Mouse (Mus musculus) forebrain, embryonic 13.5 days (tissue): ENCODE results near the gene Gm13272. TPM values are rescaled to one million over a fixed set of nuclear protein-coding genes. Genes with fewer than 3 reads are reported as not detected.
"Not testable (repeated sequence)": the region's sequence is repeated elsewhere in the genome, so short reads cannot be mapped to it uniquely, and the experiment has no call there.

ENCODE experiments used
- ATAC-seq: fragments of 200-750 bp; cut with Nextera tagmentation; 2 replicates; pipeline ENCODE4 v1.8.0; 2017
- H3K27ac ChIP-seq: fragments of 300-500 bp; sonication (generic); 2 replicates; pipeline ENCODE4 v1.5.1; 2015; ENCODE audit warnings: inconsistent platforms, mild to moderate bottlenecking, moderate library complexity
- H3K27me3 ChIP-seq: fragments of 300-500 bp; sonication (generic); 2 replicates; pipeline ENCODE4 v1.6.1; 2015; ENCODE audit warnings: mild to moderate bottlenecking, inconsistent platforms
- H3K36me3 ChIP-seq: fragments of 300-500 bp; sonication (generic); 2 replicates; pipeline ENCODE4 v1.6.1; 2015; ENCODE audit warnings: mild to moderate bottlenecking, inconsistent platforms; ENCODE audit not compliant: poor library complexity, severe bottlenecking
- H3K4me1 ChIP-seq: fragments of 300-500 bp; sonication (generic); 2 replicates; pipeline ENCODE4 v1.6.1; 2015; ENCODE audit warnings: inconsistent platforms
- H3K4me2 ChIP-seq: fragments of 300-500 bp; sonication (generic); 2 replicates; pipeline ENCODE4 v1.6.1; 2015; ENCODE audit warnings: inconsistent platforms, mild to moderate bottlenecking, moderate library complexity
- H3K4me3 ChIP-seq: fragments of 300-500 bp; sonication (generic); 2 replicates; pipeline ENCODE4 v1.5.1; 2015; ENCODE audit warnings: mild to moderate bottlenecking, inconsistent platforms
- H3K9ac ChIP-seq: fragments of 300-500 bp; sonication (generic); 2 replicates; pipeline ENCODE4 v1.6.1; 2015; ENCODE audit warnings: mild to moderate bottlenecking, inconsistent platforms
- H3K9me3 ChIP-seq: fragments of 300-500 bp; sonication (generic); replicated peaks from 2 replicates; pipeline ENCODE4 v1.6.1; 2016; ENCODE audit warnings: inconsistent platforms
- WGBS: fragments of 180-500 bp; shearing (Covaris S2); methylation state at CpG from one replicate; pipeline ENCODE4 v1.1.7; 2015; 5-methylcytosine and 5-hydroxymethylcytosine counted together
- polyA plus RNA-seq: library from polyadenylated mRNA; unstranded; fragments of >200 nt; fragmentation: Nextera tagmentation; extraction: Ambion mirVana; gene quantifications from 2 replicates; pipeline ENCODE4 v1.2.1, GENCODE M21; 2015

The Gm13272 gene
- polyA plus RNA-seq, result not detected in 2 replicates

DNA sequence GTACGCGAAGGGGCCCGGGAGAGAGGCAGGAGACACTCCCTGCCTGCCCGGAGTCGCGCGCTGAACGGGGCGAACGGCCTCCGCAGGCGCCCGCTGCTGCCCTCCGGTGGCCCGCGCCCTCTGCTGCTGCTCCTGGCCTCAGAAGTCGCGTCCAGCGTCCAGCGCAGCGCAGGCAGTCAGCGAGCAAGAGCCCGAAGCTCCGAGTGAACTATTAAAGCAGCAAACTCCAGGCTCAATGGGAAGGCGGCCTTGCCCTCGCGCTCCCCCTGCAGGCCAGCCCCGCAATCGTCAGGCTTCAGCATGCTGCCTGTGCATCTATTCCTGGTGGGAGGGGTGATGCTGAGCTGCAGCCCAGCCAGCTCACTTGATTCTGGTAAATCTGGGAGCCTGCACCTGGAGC is at the start of gene Gm13272:
TSS of gene Gm13272 (plus strand) at position 301 of the 400 bp plus-strand sequence.
- H3K4me2 ChIP-seq, H3K27ac ChIP-seq, H3K27me3 ChIP-seq, H3K9ac ChIP-seq, H3K4me3 ChIP-seq, ATAC-seq, H3K36me3 ChIP-seq, H3K9me3 ChIP-seq, H3K4me1 ChIP-seq: not testable (repeated sequence)
- WGBS, result no CpG with 5 or more reads among the region's 29 CpGs

GRCm38 (mm10) chr4:88738480-88738879 is 41.2 kb upstream of the Gm13272 start:
- no peak overlapping the region for H3K4me2 ChIP-seq
- no peak overlapping the region for H3K4me3 ChIP-seq
- no peak overlapping the region for H3K27ac ChIP-seq
- no peak overlapping the region for H3K9ac ChIP-seq
- ATAC-seq, result peak; percentile 68
- no peaks in the 10 kb centered on the region for H3K27me3 ChIP-seq
- no peaks in the 10 kb centered on the region for H3K36me3 ChIP-seq
- H3K4me1 ChIP-seq, result no peaks in the 10 kb centered on the region
- 5% methylated on average over 2 of the region's 2 CpGs for WGBS
- no peaks in the 10 kb centered on the region for H3K9me3 ChIP-seq

DNA sequence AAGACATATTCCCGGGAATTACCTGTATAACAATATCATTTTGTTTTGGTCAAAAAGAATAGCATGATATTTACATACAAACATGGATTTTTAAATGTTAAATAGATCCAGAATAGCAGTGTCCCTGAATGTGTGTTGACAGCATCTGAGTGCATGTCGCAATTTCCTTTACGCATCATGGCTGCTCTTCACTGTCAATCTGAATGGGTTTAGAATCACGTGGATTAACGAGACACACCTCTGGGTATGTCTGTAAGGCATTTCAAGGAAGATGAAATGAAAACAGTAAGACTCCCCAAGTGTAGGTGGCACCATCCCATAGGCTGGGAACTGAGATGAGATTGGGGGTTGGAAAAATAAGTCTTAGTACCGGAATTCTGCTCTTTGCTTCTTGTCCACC is 40.6 kb upstream of the Gm13272 start:
- Histone ChIP-seq H3K27ac (no peak overlapping the region), H3K4me3 (no peak overlapping the region), H3K36me3 (no peaks in the 10 kb centered on the region), H3K27me3 (no peaks in the 10 kb centered on the region), H3K9ac (no peak overlapping the region), H3K4me2 (no peak overlapping the region), H3K4me1 (no peaks in the 10 kb centered on the region), H3K9me3 (no peaks in the 10 kb centered on the region)
- WGBS, result 88% methylated on average over 6 of the region's 6 CpGs
- no peak for ATAC-seq

DNA sequence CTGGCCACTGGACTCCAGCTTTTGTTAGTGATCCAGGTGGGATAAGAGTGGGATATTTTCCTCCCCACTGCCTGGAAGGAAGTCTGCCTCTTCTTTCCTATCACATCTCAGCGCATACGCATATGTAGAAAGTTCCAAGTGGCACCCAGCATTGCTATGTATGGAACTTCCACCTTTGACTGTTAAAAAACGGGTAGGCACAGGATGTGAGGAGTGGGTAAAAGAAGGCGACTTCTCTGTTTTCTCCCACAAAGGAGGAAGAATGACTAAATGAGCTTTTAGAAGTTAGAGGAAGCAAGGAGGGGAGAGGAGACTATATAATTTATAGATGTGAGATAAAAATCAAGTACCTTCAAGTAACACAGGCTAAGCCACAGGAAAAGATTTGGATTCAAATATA is 38.2 kb upstream of the Gm13272 start:
- ATAC-seq, result no peak
- Histone ChIP-seq H3K4me1 (peaks cover 7% of the 10 kb centered on the region; the same call in 1 of the 2 replicates), H3K36me3 (no peaks in the 10 kb centered on the region), H3K9me3 (no peaks in the 10 kb centered on the region), H3K4me3 (no peak overlapping the region), H3K27ac (no peak overlapping the region), H3K27me3 (no peaks in the 10 kb centered on the region), H3K4me2 (no peak overlapping the region), H3K9ac (no peak overlapping the region)
- WGBS, result 93% methylated on average over 4 of the region's 4 CpGs

DNA sequence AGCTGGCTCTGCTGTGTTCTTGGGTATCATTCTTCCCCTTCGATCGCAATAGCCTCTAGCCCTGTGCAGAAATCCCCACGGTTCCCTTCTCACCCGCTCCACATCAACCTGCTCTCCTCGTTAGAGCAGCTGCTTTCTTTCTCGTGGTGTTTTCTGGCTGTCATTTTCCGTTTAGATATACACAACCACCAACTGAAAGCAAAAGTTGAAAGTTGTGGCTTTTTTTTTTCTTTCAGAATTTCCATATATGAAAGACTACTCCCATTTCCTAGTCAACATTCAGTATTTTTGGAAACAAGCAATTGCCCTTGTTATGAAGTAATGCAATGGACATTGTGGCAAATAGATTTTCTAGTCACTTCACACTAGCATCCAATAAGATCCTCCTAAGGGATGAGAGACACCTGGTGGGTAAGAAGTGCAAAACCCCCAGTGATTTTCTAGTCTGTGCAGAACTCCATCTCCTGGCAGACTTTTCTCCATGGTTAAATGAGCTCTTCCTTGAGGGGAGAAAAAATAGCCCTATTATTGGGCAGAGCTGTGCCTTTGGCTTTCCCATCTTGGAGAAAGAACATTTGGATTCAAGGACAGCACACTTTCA is 36.8 kb upstream of the Gm13272 start:
- no peaks in the 10 kb centered on the region for H3K27me3 ChIP-seq
- ATAC-seq, result no peak
- no peaks in the 10 kb centered on the region for H3K36me3 ChIP-seq
- WGBS, result 69% methylated on average over 7 of the region's 7 CpGs
- no peak overlapping the region for H3K9ac ChIP-seq
- no peak overlapping the region for H3K4me3 ChIP-seq
- H3K4me2 ChIP-seq, result no peak overlapping the region
- H3K9me3 ChIP-seq, result no peaks in the 10 kb centered on the region
- peaks cover 7% of the 10 kb centered on the region; the same call in 1 of the 2 replicates for H3K4me1 ChIP-seq
- no peak overlapping the region for H3K27ac ChIP-seq

DNA sequence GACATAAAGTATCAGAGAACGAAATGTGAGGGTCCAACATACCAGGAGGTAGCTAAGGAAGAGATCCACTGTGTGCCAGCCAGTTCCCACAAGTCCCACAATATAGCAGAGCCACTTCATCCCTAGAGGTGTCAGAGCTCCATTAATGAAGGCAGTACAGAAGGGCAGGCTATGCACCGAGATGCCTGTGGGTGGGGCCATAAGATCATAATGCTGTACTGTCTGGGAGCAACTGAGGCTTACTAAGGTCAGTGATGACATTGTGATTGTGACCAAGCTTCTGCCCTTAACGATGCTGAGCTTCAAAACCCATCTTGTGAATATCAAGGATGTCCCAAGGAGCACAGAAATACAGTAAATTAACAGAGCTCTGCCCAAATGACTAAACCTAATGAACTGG is 35.4 kb upstream of the Gm13272 start:
- ATAC-seq, result no peak
- no peak overlapping the region for H3K27ac ChIP-seq
- no peaks in the 10 kb centered on the region for H3K36me3 ChIP-seq
- H3K9me3 ChIP-seq, result no peaks in the 10 kb centered on the region
- H3K4me3 ChIP-seq, result no peak overlapping the region
- H3K4me2 ChIP-seq, result no peak overlapping the region
- no peak overlapping the region for H3K9ac ChIP-seq
- H3K27me3 ChIP-seq, result no peaks in the 10 kb centered on the region
- H3K4me1 ChIP-seq, result peaks cover 7% of the 10 kb centered on the region; the same call in 1 of the 2 replicates
- WGBS, result 63% methylated on average over 3 of the region's 3 CpGs

DNA sequence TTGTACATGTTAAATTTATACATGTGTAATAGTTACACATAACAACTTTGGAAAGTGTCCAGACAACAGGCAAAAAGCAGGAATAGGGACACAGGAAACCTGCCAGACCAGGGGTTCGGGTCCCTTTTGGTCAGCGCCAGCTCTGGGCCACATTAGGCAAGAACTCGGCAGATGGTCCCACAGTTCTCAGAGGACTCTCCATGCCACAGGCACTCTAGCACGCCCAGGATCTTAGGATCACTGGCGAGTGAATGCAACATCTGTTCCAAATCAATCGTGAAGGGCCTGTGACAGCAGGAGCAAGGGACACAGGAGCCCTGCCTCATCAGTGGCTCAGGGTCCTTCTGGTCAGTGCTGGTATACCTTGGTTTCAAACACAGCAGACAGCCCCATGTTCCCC is 29.7 kb upstream of the Gm13272 start:
- WGBS, result 78% methylated on average over 6 of the region's 6 CpGs
- Histone ChIP-seq H3K27ac (no peak overlapping the region), H3K4me2 (no peak overlapping the region), H3K36me3 (no peaks in the 10 kb centered on the region), H3K27me3 (no peaks in the 10 kb centered on the region), H3K4me3 (no peak overlapping the region), H3K9ac (no peak overlapping the region), H3K9me3 (no peaks in the 10 kb centered on the region), H3K4me1 (peaks cover 7% of the 10 kb centered on the region; the same call in 1 of the 2 replicates)
- ATAC-seq, result no peak

GRCm38 (mm10) chr4:88754818-88755340 is 24.8 kb upstream of the Gm13272 start, which contains the start of gene Gm13271:
Gm13271 (plus strand) TSS chr4:88754868.
- not testable (repeated sequence) for H3K27me3 ChIP-seq, H3K36me3 ChIP-seq, H3K4me2 ChIP-seq, H3K27ac ChIP-seq, H3K9ac ChIP-seq, H3K4me1 ChIP-seq, ATAC-seq, H3K9me3 ChIP-seq, H3K4me3 ChIP-seq
- 77% methylated on average over 15 of the region's 15 CpGs for WGBS

GRCm38 (mm10) chr4:88756581-88757513 is 22.8 kb upstream of the Gm13272 start:
- not testable (repeated sequence) for H3K27me3 ChIP-seq, H3K9me3 ChIP-seq, H3K4me1 ChIP-seq, H3K36me3 ChIP-seq, ATAC-seq
- Histone ChIP-seq H3K4me3 (peak overlapping the region; percentile 49), H3K4me2 (peak overlapping the region; percentile 74), H3K27ac (peak overlapping the region; percentile 61), H3K9ac (peak overlapping the region; percentile 59)
- 12% methylated on average over 28 of the region's 31 CpGs for WGBS

DNA sequence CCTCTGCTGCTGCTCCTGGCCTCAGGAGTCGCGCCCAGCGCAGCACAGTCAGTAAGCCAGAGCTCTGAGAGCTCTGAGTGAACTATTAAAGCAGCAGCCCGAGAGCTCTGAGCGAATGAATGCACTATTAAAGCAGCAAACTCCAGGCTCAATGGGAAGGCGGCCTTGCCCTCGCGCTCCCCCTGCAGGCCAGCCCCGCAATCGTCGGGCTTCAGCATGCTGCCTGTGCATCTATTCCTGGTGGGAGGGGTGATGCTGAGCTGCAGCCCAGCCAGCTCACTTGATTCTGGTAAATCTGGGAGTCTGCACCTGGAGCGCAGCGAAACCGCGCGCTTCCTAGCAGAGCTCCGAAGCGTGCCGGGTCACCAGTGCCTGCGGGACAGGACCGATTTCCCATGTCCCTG is 22.0 kb upstream of the Gm13272 start:
- Histone ChIP-seq H3K4me3 (peak overlapping the region; percentile 49), H3K27ac (peak overlapping the region; percentile 61), H3K4me2 (peak overlapping the region; percentile 74), H3K9ac (peak overlapping the region; percentile 59)
- not testable (repeated sequence) for H3K27me3 ChIP-seq, H3K36me3 ChIP-seq, H3K9me3 ChIP-seq, H3K4me1 ChIP-seq
- 0% methylated on average over 21 of the region's 21 CpGs for WGBS
- ATAC-seq, result peak; percentile 100

DNA sequence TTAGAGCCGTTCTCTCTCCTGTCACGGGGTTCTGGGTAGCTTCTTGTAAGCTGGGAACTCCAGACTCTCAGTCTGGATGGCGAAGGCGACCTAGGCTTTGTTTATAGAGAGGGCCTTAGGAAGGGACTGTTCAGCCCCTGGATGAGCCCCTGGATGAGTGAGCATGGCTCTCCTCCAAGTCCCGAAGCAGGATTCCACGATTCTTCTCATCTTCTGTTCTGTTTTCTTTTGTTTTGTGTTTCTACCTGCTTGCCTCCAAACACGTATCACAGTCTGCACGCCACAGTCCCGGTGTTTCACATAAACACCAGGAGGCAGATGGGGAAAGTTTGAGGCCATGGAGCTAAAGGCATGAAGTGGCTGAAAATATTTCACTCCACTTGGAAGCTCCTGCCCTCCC is 20.9 kb upstream of the Gm13272 start:
- H3K4me2 ChIP-seq, ATAC-seq, H3K4me1 ChIP-seq, H3K4me3 ChIP-seq, H3K9ac ChIP-seq, H3K27me3 ChIP-seq, H3K27ac ChIP-seq, H3K36me3 ChIP-seq, H3K9me3 ChIP-seq: not testable (repeated sequence)
- 87% methylated on average over 9 of the region's 9 CpGs for WGBS

- not testable (repeated sequence) for H3K9me3 ChIP-seq, H3K36me3 ChIP-seq, H3K4me1 ChIP-seq, ATAC-seq, H3K27me3 ChIP-seq, H3K27ac ChIP-seq
- peak within 1 kb of the TSS; percentile 48; the same call in 1 of the 2 replicates for H3K9ac ChIP-seq
- WGBS, result 23% methylated on average over 11 of the region's 14 CpGs
- H3K4me3 ChIP-seq, result peak within 1 kb of the TSS; percentile 40
- H3K4me2 ChIP-seq, result peak within 1 kb of the TSS; percentile 69
Measured at GRCm38 (mm10) chr4:88759610-88760268, 19.9 kb upstream of the Gm13272 start, which contains the start of gene Gm13283. Gm13283 (plus strand) TSS chr4:88760119.
